Mouse (Mus musculus) telencephalon, adult 2 months (tissue): Measurements from ENCODE around the gene Camkmt.

Source experiments
- DNase-seq: peaks from one replicate; pipeline ENCODE4 v3.0.0-alpha.2; 2011; ENCODE audit warnings: low read depth, low spot score

The Camkmt gene

GRCm38 (mm10) chr17:85170541-85171255, 80.3 kb downstream of the Camkmt start:
- DNase-seq: no peak

GRCm38 (mm10) chr17:85171951-85172350, 81.6 kb downstream of the Camkmt start:
- DNase-seq: no peak

GRCm38 (mm10) chr17:85177231-85177630, 86.9 kb downstream of the Camkmt start:
- no peak for DNase-seq

- DNase-seq: no peak
Observed at GRCm38 (mm10) chr17:85180471-85181060, 90.2 kb downstream of the Camkmt start.

GRCm38 (mm10) chr17:85189227-85190127, 99.1 kb downstream of the Camkmt start:
- DNase-seq: peak; percentile 75

GRCm38 (mm10) chr17:85190128-85190435, 99.7 kb downstream of the Camkmt start:
- DNase-seq: no peak

- no peak for DNase-seq
Observed at GRCm38 (mm10) chr17:85193294-85193693, 102.9 kb downstream of the Camkmt start.

- no peak for DNase-seq
Observed at GRCm38 (mm10) chr17:85198781-85199180, 108.4 kb downstream of the Camkmt start.

GRCm38 (mm10) chr17:85199321-85199720, 109.0 kb downstream of the Camkmt start:
- no peak for DNase-seq

- DNase-seq: no peak
Observed at GRCm38 (mm10) chr17:85218054-85218453, 127.7 kb downstream of the Camkmt start.

- peak; percentile 67 for DNase-seq
Observed at GRCm38 (mm10) chr17:85242109-85242508, 151.8 kb downstream of the Camkmt start.

GRCm38 (mm10) chr17:85248962-85249361, 158.6 kb downstream of the Camkmt start:
- DNase-seq: no peak

- no peak for DNase-seq
Observed at GRCm38 (mm10) chr17:85249744-85250143, 159.4 kb downstream of the Camkmt start.

- DNase-seq: no peak
Observed at GRCm38 (mm10) chr17:85256930-85257329, 166.6 kb downstream of the Camkmt start.

- DNase-seq: no peak
Observed at GRCm38 (mm10) chr17:85257348-85257747, 167.0 kb downstream of the Camkmt start.

- no peak for DNase-seq
Observed at GRCm38 (mm10) chr17:85258703-85259341, 168.5 kb downstream of the Camkmt start.

GRCm38 (mm10) chr17:85266831-85267422, 176.6 kb downstream of the Camkmt start:
- no peak for DNase-seq

- no peak for DNase-seq
Observed at GRCm38 (mm10) chr17:85271466-85272175, 181.3 kb downstream of the Camkmt start.

GRCm38 (mm10) chr17:85279720-85280119, 189.4 kb downstream of the Camkmt start:
- DNase-seq: no peak

- DNase-seq: no peak
Observed at GRCm38 (mm10) chr17:85282447-85282846, 192.1 kb downstream of the Camkmt start.

- DNase-seq: no peak
Observed at GRCm38 (mm10) chr17:85291154-85291553, 200.8 kb downstream of the Camkmt start.
